ENCODE assay signal across 10 mouse cellular contexts in genomic region chr15:77014431-77014830, GRCm38 (mm10). TPM values are rescaled to one million over a fixed set of nuclear protein-coding genes. Genes with fewer than 3 reads are reported as not detected.
DNase-seq lines count a peak whose midpoint lies in the region; ATAC-seq and TF ChIP-seq lines count a peak whose summit lies in the region.
"Had no signal": no experiment of that assay in that cellular context is flagged by ENCODE, and none has a peak within 500 bp of the region (broad histone marks: within the 10 kb centered on the region; RNA-seq: fewer than 3 reads in every experiment).

No protein-coding gene starts in this region.

- no peaks in the 10 kb centered on the region for H3K36me3 ChIP-seq in kidney, embryonic 14.5 days (ENCODE audit: control insufficient read depth, insufficient read depth, low read length)
- H3K36me3 ChIP-seq in kidney, adult 2 months (ENCODE audit: control insufficient read depth, insufficient read depth, low read length): no peaks in the 10 kb centered on the region
- no peaks in the 10 kb centered on the region for H3K36me3 ChIP-seq in embryonic facial prominence, embryonic 15.5 days
- no peaks in the 10 kb centered on the region for H3K36me3 ChIP-seq in midbrain, embryonic 15.5 days (replicated peaks)

- H3K4me3 ChIP-seq in kidney, embryonic 14.5 days (ENCODE audit: low read length): no peak overlapping the region
- H3K4me3 ChIP-seq in kidney, adult 2 months (ENCODE audit: insufficient read depth, low read depth, low read length): no peak overlapping the region
- H3K4me3 ChIP-seq in embryonic facial prominence, embryonic 15.5 days (replicated peaks): no peak overlapping the region
- no peak overlapping the region for H3K4me3 ChIP-seq in midbrain, embryonic 15.5 days

- no peak for TF ChIP-seq CTCF in kidney, adult 2 months (conservative IDR thresholded peaks at IDR 0.05; ENCODE audit: insufficient read depth, insufficient read length, low read depth, low read length)

- no peak for ATAC-seq in kidney, embryonic 14.5 days (ENCODE audit: low FRiP score, low TSS enrichment)
- ATAC-seq in embryonic facial prominence, embryonic 15.5 days (ENCODE audit: insufficient number of reproducible peaks, low FRiP score, low TSS enrichment, low read depth): 0 out of 2 replicates have a peak, but pooled peaks have one; percentile 4
- ATAC-seq in midbrain, embryonic 15.5 days (replicated peaks): no peak

- peaks cover 13% of the 10 kb centered on the region for H3K4me1 ChIP-seq in kidney, embryonic 14.5 days (ENCODE audit: control insufficient read depth, insufficient read depth, low read length)
- no peaks in the 10 kb centered on the region for H3K4me1 ChIP-seq in kidney, adult 2 months (ENCODE audit: control insufficient read depth, insufficient read depth, low read length)
- H3K4me1 ChIP-seq in embryonic facial prominence, embryonic 15.5 days: peaks cover 23% of the 10 kb centered on the region
- H3K4me1 ChIP-seq in midbrain, embryonic 15.5 days: peaks cover 20% of the 10 kb centered on the region

- no peak overlapping the region for H3K4me2 ChIP-seq in kidney, embryonic 14.5 days (replicated peaks; ENCODE audit: low read depth, low read length)
- H3K4me2 ChIP-seq in embryonic facial prominence, embryonic 15.5 days (replicated peaks): peak overlapping the region; percentile 18; the same call in 1 of the 2 replicates
- H3K4me2 ChIP-seq in midbrain, embryonic 15.5 days: peak overlapping the region; percentile 26; the same call in 1 of the 2 replicates

- DNase-seq in kidney, adult 2 months: no peak
- peak; percentile 59 to 60 for DNase-seq in heart, postnatal 10 days
- DNase-seq in urinary bladder, postnatal 10 days (ENCODE audit: low spot score): no peak
- DNase-seq in ovary, postnatal 36 days (ENCODE audit: low spot score): no peak
- DNase-seq: cerebellum, postnatal 14 days had no signal

- no peaks in the 10 kb centered on the region for H3K27me3 ChIP-seq in kidney, embryonic 14.5 days (ENCODE audit: control insufficient read depth, insufficient read depth, low read length)
- H3K27me3 ChIP-seq in kidney, adult 2 months (replicated peaks; ENCODE audit: control insufficient read depth, insufficient read depth, low read length): no peaks in the 10 kb centered on the region
- no peaks in the 10 kb centered on the region for H3K27me3 ChIP-seq in embryonic facial prominence, embryonic 15.5 days
- H3K27me3 ChIP-seq in midbrain, embryonic 15.5 days (replicated peaks): no peaks in the 10 kb centered on the region

- WGBS in kidney, embryonic 14.5 days: 31% methylated on average over 6 of the region's 6 CpGs
- 42% methylated on average over 6 of the region's 6 CpGs for WGBS in kidney, adult 2 months
- 17% methylated on average over 6 of the region's 6 CpGs for WGBS in embryonic facial prominence, embryonic 15.5 days
- WGBS in midbrain, embryonic 15.5 days: 74% methylated on average over 6 of the region's 6 CpGs

- intact Hi-C loops in heart, postnatal 10 days (cut with DNase I): no loop called here

- peak overlapping the region; percentile 47; the same call in 1 of the 2 replicates for H3K27ac ChIP-seq in kidney, embryonic 14.5 days (ENCODE audit: low read depth, low read length)
- no peak overlapping the region for H3K27ac ChIP-seq in kidney, adult 2 months (ENCODE audit: insufficient read depth, low read depth, low read length)
- H3K27ac ChIP-seq in embryonic facial prominence, embryonic 15.5 days (replicated peaks): peak overlapping the region; percentile 73
- H3K27ac ChIP-seq in midbrain, embryonic 15.5 days: peak overlapping the region; percentile 81

- H3K9me3 ChIP-seq in kidney, embryonic 14.5 days (ENCODE audit: control insufficient read depth, low read length): no peaks in the 10 kb centered on the region
- H3K9me3 ChIP-seq in embryonic facial prominence, embryonic 15.5 days (replicated peaks): no peaks in the 10 kb centered on the region
- no peaks in the 10 kb centered on the region for H3K9me3 ChIP-seq in midbrain, embryonic 15.5 days

- TF ChIP-seq POLR2A in kidney, adult 2 months (IDR thresholded peaks at IDR 0.05; ENCODE audit: low read depth, low read length): no peak

- no peak overlapping the region for H3K9ac ChIP-seq in kidney, embryonic 14.5 days (ENCODE audit: low read depth, low read length)
- no peak overlapping the region for H3K9ac ChIP-seq in embryonic facial prominence, embryonic 15.5 days
- H3K9ac ChIP-seq in midbrain, embryonic 15.5 days: no peak overlapping the region

RNA-seq across cellular contexts. Expression of gene Apol6, which starts 30.1 kb away (rescaled TPM):
- polyA plus RNA-seq in kidney, embryonic 14.5 days (2014; fragmentation: Nextera tagmentation; extraction: Ambion mirVana): not detected in 2 replicates
- 4.8 and 6.4 TPM in 2 replicates for polyA plus RNA-seq in kidney, adult 2 months (2012; rRNA removed)
- polyA plus RNA-seq in embryonic facial prominence, embryonic 15.5 days (2015; fragmentation: Nextera tagmentation; extraction: Ambion mirVana): 0.26 and 0.33 TPM in 2 replicates
- 1 to 10 TPM; 1.6 to 1.7 TPM for total RNA-seq in heart, postnatal 10 days (2021)
- polyA plus RNA-seq in midbrain, embryonic 15.5 days (2015; fragmentation: Nextera tagmentation; extraction: Ambion mirVana): 0.06 and 0.22 TPM in 2 replicates
- total RNA-seq: MEL had no signal
- polyA plus RNA-seq: liver, adult 2 months had no signal

RNA-seq across cellular contexts. Expression of gene Mb, which starts 36.0 kb away (rescaled TPM):
- 0.60 and 0.69 TPM in 2 replicates for polyA plus RNA-seq in kidney, embryonic 14.5 days (2014; fragmentation: Nextera tagmentation; extraction: Ambion mirVana)
- polyA plus RNA-seq in kidney, adult 2 months (2012; rRNA removed): 1.6 and 123 TPM in 2 replicates
- 5.8 and 6.9 TPM in 2 replicates for polyA plus RNA-seq in embryonic facial prominence, embryonic 15.5 days (2015; fragmentation: Nextera tagmentation; extraction: Ambion mirVana)
- total RNA-seq in heart, postnatal 10 days (2021): over 10,000 TPM in 1 of 2 experiments, 1,000 to 10,000 TPM in 1; 9,939 to 10,365 TPM
- polyA plus RNA-seq in midbrain, embryonic 15.5 days (2015; fragmentation: Nextera tagmentation; extraction: Ambion mirVana): 0.66 TPM in 2 replicates
- total RNA-seq: MEL had no signal
- polyA plus RNA-seq: liver, adult 2 months had no signal

Comparison
In these comparisons a context has a peak if more than half of its experiments do, and no peak if none do; other contexts are left out.
1. DNase-seq: peak in heart, postnatal 10 days (2 of 2); none in kidney, adult 2 months (single experiment), urinary bladder, postnatal 10 days (single experiment) and ovary, postnatal 36 days (single experiment).